ENCODE assay signal across 8 mouse cellular contexts in the genomic region with DNA sequence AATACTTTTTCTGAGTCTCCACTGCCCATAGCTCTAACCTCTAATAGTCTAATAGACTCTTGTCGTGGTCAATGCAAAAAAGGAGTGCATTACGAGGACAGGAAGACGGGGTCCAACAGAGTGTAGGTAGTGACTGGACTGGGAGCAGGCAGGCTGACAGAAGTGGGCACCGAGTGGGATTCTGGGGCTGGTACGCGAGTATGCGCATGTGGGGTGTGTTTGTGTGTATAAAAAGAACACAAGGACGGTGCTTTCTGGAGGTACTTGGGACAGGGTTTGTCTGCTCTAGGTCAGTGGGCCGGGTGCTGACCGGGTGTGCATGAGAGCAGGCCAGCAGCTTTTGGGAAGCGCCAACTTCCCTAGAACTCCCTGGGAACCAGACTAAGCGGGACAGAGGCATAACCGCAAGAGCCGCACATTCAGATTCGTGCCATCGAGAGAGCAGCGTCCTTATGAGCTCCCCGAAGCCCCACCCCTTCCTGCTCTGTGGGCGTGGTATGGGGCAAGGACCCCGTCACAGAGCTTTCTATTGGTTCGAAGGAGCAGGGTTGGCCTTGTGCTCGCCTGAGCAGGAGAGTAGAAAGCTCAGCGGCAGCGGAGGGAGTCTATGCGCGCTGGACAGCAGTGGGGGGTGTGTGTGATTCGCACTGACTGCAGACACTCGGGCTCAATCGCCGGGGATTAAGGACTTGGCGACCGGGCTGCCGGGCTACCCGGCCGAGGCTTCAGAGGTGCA. TPM values are rescaled to one million over a fixed set of nuclear protein-coding genes. Genes with fewer than 3 reads are reported as not detected.
A peak's percentile ranks its signal among the peaks of the same experiment; 100 is the strongest.
DNase-seq lines count a peak whose midpoint lies in the region; ATAC-seq and TF ChIP-seq lines count a peak whose summit lies in the region.

TSS of gene Efnb1 (plus strand) at position 608 of the 736 bp plus-strand sequence.

- H3K4me1 ChIP-seq in embryonic facial prominence, embryonic 15.5 days, result peaks cover 14% of the 10 kb centered on the region
- peaks cover 13% of the 10 kb centered on the region for H3K4me1 ChIP-seq in limb, embryonic 14.5 days (ENCODE audit: control insufficient read depth, insufficient read depth, low read length)
- peaks cover under 1% of the 10 kb centered on the region; the same call in 1 of the 2 replicates for H3K4me1 ChIP-seq in midbrain, postnatal 0 days (ENCODE audit: insufficient read depth, low read length)

- peak; percentile 89 for DNase-seq in 3134 (ENCODE audit: extremely low read depth, insufficient read length, low spot score)
- DNase-seq in adrenal gland, postnatal 4 days (ENCODE audit: low spot score in 2 of 2), result peak; percentile 49 to 76
- DNase-seq in heart, adult 8-10 months (ENCODE audit: low spot score), result peak; percentile 93
- DNase-seq in kidney, adult 9 months, result peak; percentile 95
- peak; percentile 94 for DNase-seq in limb, embryonic 14.5 days (ENCODE audit: low spot score)
- DNase-seq in midbrain, postnatal 0 days (ENCODE audit: low spot score), result peak; percentile 94
- DNase-seq in spleen, postnatal 14 days (ENCODE audit: low spot score in 2 of 2), result peak; percentile 57 to 68

- peak; percentile 54; the same call in 1 of the 2 replicates for TF ChIP-seq POLR2A in limb, embryonic 14.5 days (IDR thresholded peaks at IDR 0.05; ENCODE audit: borderline replicate concordance, extremely low read depth, insufficient read depth, insufficient read length)

- no peaks in the 10 kb centered on the region for H3K9me3 ChIP-seq in embryonic facial prominence, embryonic 15.5 days (replicated peaks)
- no peaks in the 10 kb centered on the region for H3K9me3 ChIP-seq in limb, embryonic 14.5 days (ENCODE audit: control insufficient read depth, low read length)
- H3K9me3 ChIP-seq in midbrain, postnatal 0 days (ENCODE audit: low read length), result no peaks in the 10 kb centered on the region

- H3K27me3 ChIP-seq in embryonic facial prominence, embryonic 15.5 days, result peaks cover 7% of the 10 kb centered on the region; the same call in 1 of the 2 replicates
- no peaks in the 10 kb centered on the region; the same call in 1 of the 2 replicates for H3K27me3 ChIP-seq in limb, embryonic 14.5 days (ENCODE audit: control insufficient read depth, insufficient read depth, low read length)
- 0 out of 2 replicates have a peak, but pooled peaks cover 5% of the 10 kb centered on the region for H3K27me3 ChIP-seq in midbrain, postnatal 0 days (ENCODE audit: insufficient read depth, low read length)

- TF ChIP-seq CTCF in midbrain, postnatal 0 days (IDR thresholded peaks at IDR 0.05), result no peak

- WGBS in embryonic facial prominence, embryonic 15.5 days, result 25% methylated on average over 35 of the region's 35 CpGs
- WGBS in limb, embryonic 14.5 days, result 30% methylated on average over 34 of the region's 35 CpGs
- WGBS in midbrain, postnatal 0 days, result 35% methylated on average over 35 of the region's 35 CpGs

- peak within 1 kb of the TSS; percentile 65 for H3K4me3 ChIP-seq in embryonic facial prominence, embryonic 15.5 days (replicated peaks)
- H3K4me3 ChIP-seq in limb, embryonic 14.5 days (replicated peaks; ENCODE audit: low read length), result peak within 1 kb of the TSS; percentile 61
- peak within 1 kb of the TSS; percentile 57 for H3K4me3 ChIP-seq in midbrain, postnatal 0 days (ENCODE audit: low read depth, low read length)

- peak within 1 kb of the TSS; percentile 73 for H3K9ac ChIP-seq in embryonic facial prominence, embryonic 15.5 days
- H3K9ac ChIP-seq in limb, embryonic 14.5 days (ENCODE audit: low read depth, low read length, severe bottlenecking), result peak within 1 kb of the TSS; percentile 79
- H3K9ac ChIP-seq in midbrain, postnatal 0 days (replicated peaks; ENCODE audit: low read length, poor library complexity, severe bottlenecking), result peak within 1 kb of the TSS; percentile 55

- peak; percentile 91 for ATAC-seq in embryonic facial prominence, embryonic 15.5 days (ENCODE audit: insufficient number of reproducible peaks, low FRiP score, low TSS enrichment, low read depth)
- peak; percentile 94 for ATAC-seq in limb, embryonic 14.5 days (ENCODE audit: low FRiP score, low read depth)
- peak; percentile 92 for ATAC-seq in midbrain, postnatal 0 days (ENCODE audit: low FRiP score)

- H3K36me3 ChIP-seq in embryonic facial prominence, embryonic 15.5 days, result no peaks in the 10 kb centered on the region
- no peaks in the 10 kb centered on the region for H3K36me3 ChIP-seq in limb, embryonic 14.5 days (ENCODE audit: control insufficient read depth, insufficient read depth, low read length)
- no peaks in the 10 kb centered on the region for H3K36me3 ChIP-seq in midbrain, postnatal 0 days (ENCODE audit: insufficient read depth, low read length)

- H3K27ac ChIP-seq in embryonic facial prominence, embryonic 15.5 days (replicated peaks), result peak within 1 kb of the TSS; percentile 88
- peak within 1 kb of the TSS; percentile 79 for H3K27ac ChIP-seq in limb, embryonic 14.5 days (replicated peaks; ENCODE audit: low read depth, low read length)
- peak within 1 kb of the TSS; percentile 43 for H3K27ac ChIP-seq in midbrain, postnatal 0 days (ENCODE audit: low read depth, low read length)

- H3K4me2 ChIP-seq in embryonic facial prominence, embryonic 15.5 days (replicated peaks), result peak within 1 kb of the TSS; percentile 56
- peak within 1 kb of the TSS; percentile 60 for H3K4me2 ChIP-seq in limb, embryonic 14.5 days (replicated peaks; ENCODE audit: low read depth, low read length, severe bottlenecking)
- peak within 1 kb of the TSS; percentile 57 for H3K4me2 ChIP-seq in midbrain, postnatal 0 days (ENCODE audit: low read depth, low read length, poor library complexity, severe bottlenecking)

RNA-seq across cellular contexts. Expression of gene Efnb1, which starts in this region (rescaled TPM):
- 100 to 1,000 TPM in 1 of 2 experiments, 10 to 100 TPM in 1; 92.4 to 101 TPM for total RNA-seq in adrenal gland, postnatal 4 days (2021)
- 52.8 and 55.7 TPM in 2 replicates for polyA plus RNA-seq in embryonic facial prominence, embryonic 15.5 days (2015; fragmentation: Nextera tagmentation; extraction: Ambion mirVana)
- 10 to 100 TPM; 15.8 to 18.7 (median 16.4) TPM for total RNA-seq in heart, adult 8-10 months (2022)
- 57.5 and 66.6 TPM in 2 replicates for polyA plus RNA-seq in limb, embryonic 14.5 days (2012; rRNA removed)
- polyA plus RNA-seq in limb, embryonic 14.5 days (2014; fragmentation: Nextera tagmentation; extraction: Ambion mirVana), result 36.9 and 42.8 TPM in 2 replicates
- total RNA-seq in midbrain, postnatal 0 days (2014; rRNA removed), result 18.0 and 22.4 TPM in 2 replicates
- polyA plus RNA-seq in midbrain, postnatal 0 days (2015; fragmentation: Nextera tagmentation; extraction: Ambion mirVana), result 12.0 and 13.6 TPM in 2 replicates

Comparison
In these comparisons a context has a peak if more than half of its experiments do, and no peak if none do; other contexts are left out.
1. Peak in every context shown above with its lines: DNase-seq, ATAC-seq, H3K4me3 ChIP-seq and H3K27ac ChIP-seq.